Mouse (Mus musculus): Measurements from ENCODE around the gene Trip4.

- no peak for TF ChIP-seq POLR2A (IDR thresholded peaks at IDR 0.05; ENCODE audit: borderline replicate concordance, control insufficient read depth, low read depth, low read length)
- no peak for TF ChIP-seq CTCF (IDR thresholded peaks at IDR 0.05; ENCODE audit: control insufficient read depth, insufficient read depth, low read length)
Measured at GRCm38 (mm10) chr9:65836916-65837315, 71.7 kb downstream of the Trip4 start.
